In the genomic region with DNA sequence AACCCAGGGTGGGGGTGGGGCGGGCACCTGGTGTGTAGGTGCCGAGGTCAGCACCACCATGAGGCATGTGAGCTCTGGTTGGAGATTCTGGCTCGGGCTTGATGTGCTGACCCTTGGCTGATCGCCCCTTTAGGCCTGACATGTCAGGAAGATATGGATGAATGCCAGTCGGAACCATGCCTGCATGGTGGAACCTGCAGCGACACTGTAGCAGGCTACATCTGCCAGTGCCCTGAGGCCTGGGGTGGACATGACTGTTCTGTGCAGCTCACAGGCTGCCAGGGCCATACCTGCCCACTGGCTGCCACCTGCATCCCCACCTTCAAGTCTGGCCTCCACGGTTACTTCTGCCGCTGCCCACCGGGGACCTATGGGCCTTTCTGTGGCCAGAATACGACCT, we compare ENCODE assay signal across 24 mouse cellular contexts. TPM values are rescaled to one million over a fixed set of nuclear protein-coding genes. Genes with fewer than 3 reads are reported as not detected.
A peak's percentile ranks its signal among the peaks of the same experiment; 100 is the strongest.
DNase-seq lines count a peak whose midpoint lies in the region; ATAC-seq and TF ChIP-seq lines count a peak whose summit lies in the region.
"Had no signal": no experiment of that assay in that cellular context is flagged by ENCODE, and none has a peak within 500 bp of the region (broad histone marks: within the 10 kb centered on the region; RNA-seq: fewer than 3 reads in every experiment).

No protein-coding gene starts in this region.

- no peak overlapping the region for H3K9ac ChIP-seq in stomach, postnatal 0 days (ENCODE audit: low read length)
- H3K9ac ChIP-seq: forebrain, embryonic 13.5 days; hindbrain, embryonic 13.5 days; intestine, embryonic 15.5 days had no signal

- no peaks in the 10 kb centered on the region for H3K9me3 ChIP-seq in E14TG2a.4 (ENCODE audit: low read length)
- no peaks in the 10 kb centered on the region for H3K9me3 ChIP-seq in stomach, postnatal 0 days (ENCODE audit: control insufficient read depth, low read length)
- H3K9me3 ChIP-seq: forebrain, embryonic 13.5 days; hindbrain, embryonic 10.5 days; hindbrain, embryonic 13.5 days; intestine, embryonic 15.5 days had no signal

- peaks cover 43% of the 10 kb centered on the region for H3K4me1 ChIP-seq in E14TG2a.4 (replicated peaks; ENCODE audit: low read depth, low read length)
- H3K4me1 ChIP-seq in stomach, postnatal 0 days (replicated peaks; ENCODE audit: control insufficient read depth, insufficient read depth) = no peaks in the 10 kb centered on the region

- no peak for TF ChIP-seq CTCF in E14TG2a.4 (conservative IDR thresholded peaks at IDR 0.05; ENCODE audit: low read length)
- TF ChIP-seq CTCF in stomach, postnatal 0 days (IDR thresholded peaks at IDR 0.05; ENCODE audit: low read depth) = no peak

- no peak for ATAC-seq in stomach, postnatal 0 days (ENCODE audit: low FRiP score, low TSS enrichment)
- ATAC-seq: forebrain, embryonic 13.5 days; forebrain, embryonic 16.5 days; hindbrain, embryonic 16.5 days; intestine, embryonic 15.5 days; Patski had no signal

- 91% methylated on average over 10 of the region's 10 CpGs for WGBS in stomach, postnatal 0 days

- peaks cover 100% of the 10 kb centered on the region for H3K27me3 ChIP-seq in E14TG2a.4 (ENCODE audit: insufficient read depth, low read length)
- H3K27me3 ChIP-seq in stomach, postnatal 0 days (ENCODE audit: control insufficient read depth, insufficient read depth, low read length) = no peaks in the 10 kb centered on the region
- H3K27me3 ChIP-seq: forebrain, embryonic 13.5 days; Patski had no signal

- DNase-seq in cerebellum, adult 11-12 months = peak; percentile 62
- DNase-seq in cerebellum, adult 11 months = no peak
- peak; percentile 70 for DNase-seq in cerebellum, adult 9-11 months
- peak; percentile 35 to 38 for DNase-seq in cerebellum, postnatal 36 days
- no peak for DNase-seq in frontal cortex, postnatal 36 days (ENCODE audit: low spot score in 2 of 2)
- no peak for DNase-seq in stomach, postnatal 0 days (ENCODE audit: low spot score)
- DNase-seq: adrenal gland, adult 2 months; adrenal gland, postnatal 14 days; gastrocnemius, adult 2 months; gastrocnemius, postnatal 14 days; heart, adult 11 months; kidney, adult 11 months; kidney, adult 8-10 months had no signal

- no peak overlapping the region for H3K4me2 ChIP-seq in stomach, postnatal 0 days (replicated peaks; ENCODE audit: low read depth)
- H3K4me2 ChIP-seq: forebrain, embryonic 13.5 days; heart, embryonic 11.5 days; hindbrain, embryonic 13.5 days; intestine, embryonic 15.5 days had no signal

- 0 out of 2 replicates have a peak overlapping the region, but pooled peaks have one; percentile 63 for H3K4me3 ChIP-seq in E14TG2a.4 (replicated peaks; ENCODE audit: low read length)
- H3K4me3 ChIP-seq in stomach, postnatal 0 days (ENCODE audit: low read depth, low read length) = no peak overlapping the region
- H3K4me3 ChIP-seq: forebrain, embryonic 10.5 days; forebrain, embryonic 13.5 days; gastrocnemius, adult 2 months; hindbrain, embryonic 10.5 days; hindbrain, embryonic 13.5 days; intestine, embryonic 15.5 days had no signal

- H3K36me3 ChIP-seq in E14TG2a.4 (ENCODE audit: insufficient read depth, low read length) = no peaks in the 10 kb centered on the region
- no peaks in the 10 kb centered on the region for H3K36me3 ChIP-seq in stomach, postnatal 0 days (ENCODE audit: control insufficient read depth, insufficient read depth, low read length)
- H3K36me3 ChIP-seq: G1E; intestine, embryonic 15.5 days had no signal

- no peak overlapping the region for H3K27ac ChIP-seq in stomach, postnatal 0 days (replicated peaks)
- H3K27ac ChIP-seq: forebrain, embryonic 13.5 days; gastrocnemius, adult 2 months; hindbrain, embryonic 10.5 days; hindbrain, embryonic 13.5 days; intestine, embryonic 15.5 days had no signal

- no peak for TF ChIP-seq EP300 in stomach, postnatal 0 days (optimal IDR thresholded peaks at IDR 0.05)

RNA-seq across cellular contexts. Expression of gene Crb2, which starts 13.9 kb away (rescaled TPM):
- polyA plus RNA-seq in stomach, postnatal 0 days (2015; fragmentation: Nextera tagmentation; extraction: Ambion mirVana) = 0.47 and 0.74 TPM in 2 replicates
- polyA plus RNA-seq: G1E had no signal

Comparison
In these comparisons a context has a peak if more than half of its experiments do, and no peak if none do; other contexts are left out.
1. DNase-seq: peak in cerebellum, adult 11-12 months (single experiment), cerebellum, adult 9-11 months (single experiment) and cerebellum, postnatal 36 days (2 of 2); none in cerebellum, adult 11 months (single experiment), frontal cortex, postnatal 36 days (0 of 2) and stomach, postnatal 0 days (single experiment).